In the genomic region with DNA sequence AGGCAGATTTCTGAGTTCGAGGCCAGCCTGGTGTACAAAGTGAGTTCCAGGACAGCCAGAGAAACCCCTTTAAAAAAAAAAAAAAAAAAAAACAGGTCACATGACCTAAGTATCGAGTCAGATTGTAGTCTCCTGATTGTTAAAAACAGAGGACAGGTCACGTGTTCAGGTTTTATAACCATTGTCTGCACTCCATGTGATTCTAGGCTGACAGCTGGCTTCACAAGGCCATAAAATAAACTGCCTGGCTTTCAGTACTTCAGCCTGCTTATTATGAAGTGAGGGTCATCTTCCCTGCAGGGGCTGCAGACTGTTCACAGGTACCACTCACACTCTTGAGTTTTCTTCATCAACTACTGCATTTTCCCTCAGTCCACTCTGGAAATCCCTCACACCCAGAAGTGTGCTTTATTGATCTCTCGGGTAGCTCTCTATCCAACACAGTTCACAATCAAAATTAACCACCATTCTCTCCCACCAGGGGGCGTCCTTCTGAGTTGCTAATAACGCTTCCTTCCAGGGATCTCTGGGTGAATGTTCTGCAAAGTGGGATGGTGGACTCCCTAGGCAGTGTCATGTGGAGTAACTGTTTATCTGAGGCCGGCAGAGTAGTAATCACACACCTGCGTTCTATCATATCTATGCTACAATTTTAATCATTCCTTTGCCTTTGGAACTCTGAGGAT, we compare ENCODE assay signal across 11 mouse cellular contexts. TPM values are rescaled to one million over a fixed set of nuclear protein-coding genes. Genes with fewer than 3 reads are reported as not detected.
DNase-seq lines count a peak whose midpoint lies in the region; ATAC-seq and TF ChIP-seq lines count a peak whose summit lies in the region.
"Had no signal": no experiment of that assay in that cellular context is flagged by ENCODE, and none has a peak within 500 bp of the region (broad histone marks: within the 10 kb centered on the region; RNA-seq: fewer than 3 reads in every experiment).

No protein-coding gene starts in this region.

- WGBS in hindbrain, postnatal 0 days: 74% methylated on average over 8 of the region's 8 CpGs
- 72% methylated on average over 8 of the region's 8 CpGs for WGBS in hindbrain, embryonic 14.5 days
- WGBS in midbrain, postnatal 0 days: 74% methylated on average over 8 of the region's 8 CpGs
- WGBS in midbrain, embryonic 16.5 days: 72% methylated on average over 8 of the region's 8 CpGs
- WGBS in forebrain, embryonic 14.5 days: 71% methylated on average over 8 of the region's 8 CpGs

- no peak overlapping the region for H3K27ac ChIP-seq in hindbrain, postnatal 0 days
- H3K27ac ChIP-seq in hindbrain, embryonic 14.5 days: no peak overlapping the region
- no peak overlapping the region for H3K27ac ChIP-seq in midbrain, postnatal 0 days (ENCODE audit: low read depth, low read length)
- H3K27ac ChIP-seq in midbrain, embryonic 16.5 days (ENCODE audit: low read length): no peak overlapping the region
- H3K27ac ChIP-seq in forebrain, embryonic 14.5 days (ENCODE audit: low read depth, low read length): no peak overlapping the region

- DNase-seq in hindbrain, postnatal 0 days (ENCODE audit: low spot score): no peak
- no peak for DNase-seq in hindbrain, embryonic 14.5 days (ENCODE audit: low spot score)
- DNase-seq in midbrain, postnatal 0 days (ENCODE audit: low spot score): no peak
- DNase-seq in brain, embryonic 14.5 days (ENCODE audit: low read depth): no peak
- peak; percentile 15 for DNase-seq in naive thymus-derived CD4-positive, alpha-beta T cell, adult 2 months (ENCODE audit: low read depth)
- DNase-seq in forebrain, embryonic 14.5 days (ENCODE audit: low spot score): no peak
- DNase-seq: layer of hippocampus, adult 9-11 months had no signal

- ATAC-seq in hindbrain, postnatal 0 days: no peak
- ATAC-seq in hindbrain, embryonic 14.5 days (ENCODE audit: low FRiP score): no peak
- ATAC-seq in midbrain, postnatal 0 days (ENCODE audit: low FRiP score): no peak
- no peak for ATAC-seq in midbrain, embryonic 16.5 days
- ATAC-seq in forebrain, embryonic 14.5 days: no peak
- ATAC-seq in megakaryocyte, adult 5-6 weeks (ENCODE audit: poor library complexity, severe bottlenecking): no peak

- H3K27me3 ChIP-seq in hindbrain, postnatal 0 days (ENCODE audit: insufficient read depth, low read length): no peaks in the 10 kb centered on the region
- H3K27me3 ChIP-seq in hindbrain, embryonic 14.5 days (ENCODE audit: control insufficient read depth, insufficient read depth, low read length): no peaks in the 10 kb centered on the region
- no peaks in the 10 kb centered on the region for H3K27me3 ChIP-seq in midbrain, postnatal 0 days (ENCODE audit: insufficient read depth, low read length)
- no peaks in the 10 kb centered on the region for H3K27me3 ChIP-seq in midbrain, embryonic 16.5 days (ENCODE audit: control insufficient read depth, insufficient read depth, low read depth, low read length)
- H3K27me3 ChIP-seq in forebrain, embryonic 14.5 days (replicated peaks; ENCODE audit: control insufficient read depth, insufficient read depth, low read length): no peaks in the 10 kb centered on the region

- H3K9me3 ChIP-seq in hindbrain, postnatal 0 days (ENCODE audit: low read length): no peaks in the 10 kb centered on the region
- no peaks in the 10 kb centered on the region for H3K9me3 ChIP-seq in hindbrain, embryonic 14.5 days (ENCODE audit: control insufficient read depth, low read length)
- H3K9me3 ChIP-seq in midbrain, postnatal 0 days (ENCODE audit: low read length): no peaks in the 10 kb centered on the region
- H3K9me3 ChIP-seq in midbrain, embryonic 16.5 days (replicated peaks; ENCODE audit: control insufficient read depth, low read length, poor library complexity, severe bottlenecking): no peaks in the 10 kb centered on the region
- H3K9me3 ChIP-seq in forebrain, embryonic 14.5 days (replicated peaks; ENCODE audit: control insufficient read depth, low read length): no peaks in the 10 kb centered on the region

- TF ChIP-seq CTCF in hindbrain, postnatal 0 days (IDR thresholded peaks at IDR 0.05; ENCODE audit: low read depth): peak; percentile 45
- TF ChIP-seq CTCF in midbrain, postnatal 0 days (IDR thresholded peaks at IDR 0.05): peak; percentile 51
- TF ChIP-seq CTCF in brain, embryonic 14.5 days (IDR thresholded peaks at IDR 0.05; ENCODE audit: borderline replicate concordance, extremely low read depth, insufficient read depth, insufficient read length): peak; percentile 25; the same call in 1 of the 2 replicates

- no peak for TF ChIP-seq POLR2A in brain, embryonic 14.5 days (IDR thresholded peaks at IDR 0.05; ENCODE audit: borderline replicate concordance, extremely low read depth, insufficient read depth, insufficient read length, poor library complexity, severe bottlenecking)

- no peak overlapping the region for H3K4me2 ChIP-seq in hindbrain, postnatal 0 days (ENCODE audit: low read depth, low read length)
- H3K4me2 ChIP-seq in hindbrain, embryonic 14.5 days (replicated peaks): no peak overlapping the region
- no peak overlapping the region for H3K4me2 ChIP-seq in midbrain, postnatal 0 days (ENCODE audit: low read depth, low read length, poor library complexity, severe bottlenecking)
- H3K4me2 ChIP-seq in midbrain, embryonic 16.5 days (ENCODE audit: low read length): no peak overlapping the region
- H3K4me2 ChIP-seq in forebrain, embryonic 14.5 days (ENCODE audit: low read length): no peak overlapping the region

- H3K9ac ChIP-seq in hindbrain, postnatal 0 days (replicated peaks; ENCODE audit: low read length): no peak overlapping the region
- H3K9ac ChIP-seq in hindbrain, embryonic 14.5 days: no peak overlapping the region
- H3K9ac ChIP-seq in midbrain, postnatal 0 days (replicated peaks; ENCODE audit: low read length, poor library complexity, severe bottlenecking): no peak overlapping the region
- H3K9ac ChIP-seq in midbrain, embryonic 16.5 days (ENCODE audit: low read depth, low read length): no peak overlapping the region
- H3K9ac ChIP-seq in forebrain, embryonic 14.5 days (ENCODE audit: low read length): no peak overlapping the region

- H3K4me1 ChIP-seq in hindbrain, postnatal 0 days (ENCODE audit: insufficient read depth, low read length): peaks cover 10% of the 10 kb centered on the region; the same call in 1 of the 2 replicates
- peaks cover 13% of the 10 kb centered on the region; the same call in 1 of the 2 replicates for H3K4me1 ChIP-seq in hindbrain, embryonic 14.5 days (replicated peaks; ENCODE audit: control insufficient read depth, insufficient read depth, low read length)
- H3K4me1 ChIP-seq in midbrain, postnatal 0 days (ENCODE audit: insufficient read depth, low read length): peaks cover 6% of the 10 kb centered on the region; the same call in 1 of the 2 replicates
- peaks cover 15% of the 10 kb centered on the region for H3K4me1 ChIP-seq in midbrain, embryonic 16.5 days (ENCODE audit: control insufficient read depth, insufficient read depth, low read length)
- H3K4me1 ChIP-seq in forebrain, embryonic 14.5 days (ENCODE audit: control insufficient read depth, insufficient read depth, low read length): peaks cover 10% of the 10 kb centered on the region

- no peaks in the 10 kb centered on the region for H3K36me3 ChIP-seq in hindbrain, postnatal 0 days (ENCODE audit: insufficient read depth, low read length)
- H3K36me3 ChIP-seq in hindbrain, embryonic 14.5 days (replicated peaks; ENCODE audit: control insufficient read depth, insufficient read depth): no peaks in the 10 kb centered on the region
- no peaks in the 10 kb centered on the region for H3K36me3 ChIP-seq in midbrain, postnatal 0 days (ENCODE audit: insufficient read depth, low read length)
- no peaks in the 10 kb centered on the region for H3K36me3 ChIP-seq in midbrain, embryonic 16.5 days (ENCODE audit: control insufficient read depth, insufficient read depth, low read length)
- H3K36me3 ChIP-seq in forebrain, embryonic 14.5 days (ENCODE audit: control insufficient read depth, insufficient read depth, low read length): no peaks in the 10 kb centered on the region

- no peak overlapping the region for H3K4me3 ChIP-seq in hindbrain, postnatal 0 days (ENCODE audit: low read length)
- H3K4me3 ChIP-seq in hindbrain, embryonic 14.5 days (replicated peaks; ENCODE audit: low read length): no peak overlapping the region
- no peak overlapping the region for H3K4me3 ChIP-seq in midbrain, postnatal 0 days (ENCODE audit: low read depth, low read length)
- H3K4me3 ChIP-seq in midbrain, embryonic 16.5 days (ENCODE audit: low read depth, low read length): no peak overlapping the region
- no peak overlapping the region for H3K4me3 ChIP-seq in forebrain, embryonic 14.5 days (ENCODE audit: low read depth, low read length)

RNA-seq across cellular contexts. Expression of gene Iyd, which starts 27.3 kb away (rescaled TPM):
- total RNA-seq in hindbrain, postnatal 0 days (2014; rRNA removed): 0.32 and 0.47 TPM in 2 replicates
- 0.76 and 0.81 TPM in 2 replicates for polyA plus RNA-seq in hindbrain, postnatal 0 days (2015; fragmentation: Nextera tagmentation; extraction: Ambion mirVana)
- polyA plus RNA-seq in hindbrain, embryonic 14.5 days (2014; fragmentation: Nextera tagmentation; extraction: Ambion mirVana): 0.32 and 0.77 TPM in 2 replicates
- 0.16 and 0.85 TPM in 2 replicates for total RNA-seq in midbrain, postnatal 0 days (2014; rRNA removed)
- 0.74 and 0.79 TPM in 2 replicates for polyA plus RNA-seq in midbrain, postnatal 0 days (2015; fragmentation: Nextera tagmentation; extraction: Ambion mirVana)
- polyA plus RNA-seq in midbrain, embryonic 16.5 days (2015; fragmentation: Nextera tagmentation; extraction: Ambion mirVana): 0.59 and 0.60 TPM in 2 replicates
- polyA plus RNA-seq in brain, embryonic 14.5 days (2012; rRNA removed): 0.20 and 0.30 TPM in 2 replicates
- polyA plus RNA-seq in forebrain, embryonic 14.5 days (2014; fragmentation: Nextera tagmentation; extraction: Ambion mirVana): 0.53 and 0.91 TPM in 2 replicates
- not detected in 2 replicates for total RNA-seq in megakaryocyte, adult 5-6 weeks (2015)
- total RNA-seq in megakaryocyte, adult 5-6 weeks (2017): not detected in 2 replicates
- total RNA-seq: hematopoietic stem cell, adult 5-6 weeks had no signal
- polyA plus RNA-seq: neural tube, embryonic 11.5 days had no signal
